Mouse (Mus musculus) thymus, postnatal 36 days (tissue): ENCODE measurements around the gene Them7.

Source experiments
- DNase-seq, 2 experiments: peaks; one replicate each; pipeline ENCODE4 v3.0.0; 2022; ENCODE audit warnings: mixed read lengths in 2 of 2

The Them7 gene

GRCm38 (mm10) chr2:105235380-105236115 is 11.4 kb downstream of the Them7 start:
- DNase-seq, result no peak

DNA sequence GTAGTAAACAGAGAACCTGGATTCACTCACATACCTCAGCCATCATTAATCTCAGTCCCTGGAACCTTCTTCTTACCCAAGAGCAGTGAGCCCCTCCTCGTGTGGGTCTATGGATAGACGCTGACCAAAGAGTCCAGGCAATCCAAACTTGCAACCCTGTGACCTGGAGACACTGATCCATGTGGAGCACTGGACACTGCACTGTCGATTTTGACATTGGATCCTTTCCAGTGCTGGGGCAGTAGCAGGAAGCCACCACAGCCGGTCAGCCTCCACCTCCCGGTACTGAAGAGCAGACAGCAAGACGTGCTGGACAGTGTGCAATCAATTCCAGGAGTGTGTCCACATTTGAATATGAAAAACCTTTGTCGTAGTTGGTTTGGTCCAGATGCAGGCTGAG is 13.3 kb downstream of the Them7 start:
- DNase-seq, result no peak

DNA sequence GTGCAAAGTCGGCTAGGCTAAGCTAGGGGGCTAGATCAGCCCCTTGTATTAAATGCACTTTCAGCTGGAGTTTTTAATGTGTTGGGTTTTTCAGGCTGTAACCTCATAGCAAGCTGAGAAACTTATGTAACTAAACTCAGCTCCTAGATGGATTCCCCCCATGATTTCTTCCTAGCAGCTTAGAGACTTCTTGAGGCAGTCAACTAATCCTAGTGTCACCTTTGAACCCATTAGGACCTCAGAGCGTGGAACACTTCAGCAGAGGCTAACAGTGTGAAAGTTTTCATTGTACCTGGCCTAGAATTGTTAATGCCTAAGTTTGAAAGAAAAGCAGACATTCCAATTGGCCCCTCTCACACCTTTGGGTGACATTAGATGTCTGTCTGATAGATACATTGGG is 13.7 kb downstream of the Them7 start:
- no peak for DNase-seq

GRCm38 (mm10) chr2:105238775-105239174 is 14.7 kb downstream of the Them7 start:
- no peak for DNase-seq

DNA sequence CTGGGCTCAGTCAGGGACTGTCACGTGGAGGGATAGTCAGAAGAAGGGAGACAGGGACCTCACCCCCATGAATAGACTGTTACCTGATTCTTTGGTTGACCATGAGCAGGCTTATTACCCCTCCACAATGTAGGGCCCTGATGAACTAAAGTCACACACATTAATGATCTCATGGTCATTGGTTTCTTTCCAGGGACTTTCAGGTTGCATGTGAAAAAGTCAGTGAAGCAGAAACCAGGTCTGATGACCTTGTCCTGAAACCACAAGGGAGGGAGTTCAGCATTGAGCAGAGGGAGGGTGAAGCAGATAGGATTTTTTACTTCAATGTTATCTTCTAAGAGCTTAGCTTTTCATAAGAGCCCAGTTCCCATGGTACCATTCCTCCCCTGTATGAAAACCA is 16.5 kb downstream of the Them7 start:
- DNase-seq, result no peak

GRCm38 (mm10) chr2:105242940-105243339 is 18.8 kb downstream of the Them7 start:
- no peak for DNase-seq

- no peak for DNase-seq
Observed at GRCm38 (mm10) chr2:105244733-105245132, 20.6 kb downstream of the Them7 start.

- no peak for DNase-seq
Observed at GRCm38 (mm10) chr2:105251978-105252377, 27.9 kb downstream of the Them7 start.

GRCm38 (mm10) chr2:105252824-105253223 is 28.7 kb downstream of the Them7 start:
- no peak for DNase-seq

- DNase-seq, result no peak
Observed at GRCm38 (mm10) chr2:105255457-105255856, 31.3 kb downstream of the Them7 start.

- DNase-seq, result no peak
Observed at GRCm38 (mm10) chr2:105256427-105257071, 32.4 kb downstream of the Them7 start.

DNA sequence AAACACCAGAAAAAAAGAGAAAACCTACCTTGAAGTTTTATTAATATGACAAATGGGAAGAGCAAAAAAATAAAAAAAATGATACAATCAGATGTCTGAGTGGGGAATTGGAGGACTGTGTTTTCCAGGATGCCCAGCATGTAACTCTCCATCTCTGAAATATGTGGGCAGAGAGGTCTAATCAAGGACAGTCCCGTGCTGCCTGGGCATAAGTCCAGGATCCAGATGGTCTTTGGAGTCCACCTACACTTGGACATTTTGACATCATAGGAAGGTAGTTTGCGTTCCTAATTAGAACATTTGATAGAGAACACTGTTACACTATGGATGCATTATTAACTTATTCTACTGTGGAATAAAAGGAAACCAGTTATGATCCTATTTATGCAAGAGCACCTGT is 33.3 kb downstream of the Them7 start:
- no peak for DNase-seq

GRCm38 (mm10) chr2:105261335-105261734 is 37.2 kb downstream of the Them7 start:
- DNase-seq, result no peak

- no peak for DNase-seq
Observed at GRCm38 (mm10) chr2:105263219-105263618, 39.1 kb downstream of the Them7 start.

- no peak for DNase-seq
Observed at GRCm38 (mm10) chr2:105282407-105283077, 58.4 kb downstream of the Them7 start.

DNA sequence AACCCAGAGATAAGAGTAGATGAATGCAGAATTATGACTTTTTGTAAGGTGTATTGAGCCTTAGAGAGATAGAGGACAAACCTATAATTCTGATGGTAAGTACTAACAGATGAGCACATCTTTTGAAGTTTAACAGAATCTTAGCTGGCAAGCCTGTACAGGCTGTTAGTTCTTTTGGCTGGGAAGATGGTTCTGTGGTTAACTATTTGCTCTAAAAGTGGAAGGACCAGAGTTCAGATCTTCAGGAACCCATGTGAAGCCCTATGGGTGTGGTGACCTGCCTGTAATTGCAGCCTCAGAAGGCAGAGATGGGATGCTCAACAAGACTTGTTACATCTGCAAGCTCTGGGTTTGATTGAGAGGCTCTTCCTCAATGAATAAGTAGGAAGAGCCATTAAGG is 59.7 kb downstream of the Them7 start:
- DNase-seq, result no peak

DNA sequence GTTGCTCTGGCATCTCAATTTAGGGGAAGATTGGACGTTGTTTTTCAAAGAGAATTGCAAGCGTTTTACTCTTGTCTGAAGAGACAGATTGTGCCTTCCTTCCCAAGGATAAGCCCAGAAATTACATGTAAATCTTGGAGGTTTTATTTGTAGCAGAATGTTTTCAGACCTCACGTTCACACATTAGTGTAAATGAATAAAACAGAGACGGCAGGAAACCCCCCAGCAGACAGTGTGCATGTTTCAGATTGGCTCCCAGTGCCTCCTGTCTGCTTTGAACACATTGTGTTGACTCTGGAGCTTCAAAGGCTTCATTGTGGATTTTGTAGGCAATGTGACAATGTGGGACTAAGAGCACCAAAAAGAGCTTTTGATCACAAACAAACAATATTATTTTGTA is 60.7 kb downstream of the Them7 start:
- no peak for DNase-seq

- DNase-seq, result no peak
Observed at GRCm38 (mm10) chr2:105295823-105296222, 71.7 kb downstream of the Them7 start.

DNA sequence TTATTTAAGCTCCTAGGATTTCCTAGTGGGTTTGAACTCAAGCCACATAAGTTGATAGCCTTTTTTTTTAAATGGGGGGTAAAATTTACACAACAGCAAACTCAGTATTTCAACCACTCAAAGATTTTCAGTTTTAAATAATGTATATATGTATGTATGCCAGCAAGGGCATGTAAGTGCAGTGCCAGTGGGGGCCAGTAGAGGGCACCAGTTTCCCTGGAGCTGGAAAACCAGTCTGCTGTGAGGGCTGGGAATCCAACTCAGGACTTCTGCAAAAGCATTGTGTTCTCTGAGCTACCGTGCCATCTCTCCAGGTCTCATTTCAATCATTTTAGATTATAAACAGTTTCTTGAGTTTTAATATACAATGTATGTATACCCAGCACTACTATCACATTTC is 74.8 kb downstream of the Them7 start:
- DNase-seq, result peak in 1 of 2 experiments; percentile 7

- no peak for DNase-seq
Observed at GRCm38 (mm10) chr2:105301082-105301481, 77.0 kb downstream of the Them7 start.

DNA sequence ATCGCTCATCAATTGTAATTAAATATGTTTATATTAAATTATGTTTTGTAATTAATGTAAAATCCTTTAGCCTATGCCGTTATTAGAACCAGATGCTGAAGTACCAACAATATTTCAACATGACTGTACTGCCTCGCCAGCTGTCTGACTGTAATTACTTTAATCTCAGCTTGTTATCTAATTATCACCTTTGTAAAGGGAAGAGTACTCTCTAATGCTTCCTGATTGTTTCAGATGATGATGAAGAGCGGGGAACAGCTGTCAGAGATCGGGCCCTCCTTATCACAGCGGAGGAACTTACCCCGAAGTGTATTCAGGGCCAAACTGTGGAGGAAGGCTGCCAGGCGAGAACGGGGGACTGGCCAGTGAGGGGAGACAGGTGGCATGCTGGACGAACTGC is 77.4 kb downstream of the Them7 start:
- DNase-seq, result no peak

- no peak for DNase-seq
Observed at GRCm38 (mm10) chr2:105303962-105304514, 79.9 kb downstream of the Them7 start.

DNA sequence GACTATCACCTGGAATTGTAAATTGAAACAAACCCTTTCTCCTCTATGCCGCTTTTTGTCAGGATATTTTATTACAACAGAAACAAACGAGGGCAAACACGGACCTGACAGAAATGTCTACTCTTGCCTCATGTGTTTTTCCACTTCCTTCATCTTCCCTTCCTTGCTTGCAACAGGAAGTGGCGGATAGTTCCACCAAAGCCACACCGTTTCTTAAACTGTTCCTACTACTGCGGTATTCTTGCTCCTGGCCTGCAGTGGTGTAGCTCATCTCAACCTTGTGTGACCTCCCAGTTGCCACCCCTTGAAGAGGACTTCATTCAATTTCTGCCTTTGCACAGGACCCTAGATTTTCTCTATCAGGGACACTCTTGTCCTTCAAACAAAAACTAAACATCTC is 81.8 kb downstream of the Them7 start:
- no peak for DNase-seq

DNA sequence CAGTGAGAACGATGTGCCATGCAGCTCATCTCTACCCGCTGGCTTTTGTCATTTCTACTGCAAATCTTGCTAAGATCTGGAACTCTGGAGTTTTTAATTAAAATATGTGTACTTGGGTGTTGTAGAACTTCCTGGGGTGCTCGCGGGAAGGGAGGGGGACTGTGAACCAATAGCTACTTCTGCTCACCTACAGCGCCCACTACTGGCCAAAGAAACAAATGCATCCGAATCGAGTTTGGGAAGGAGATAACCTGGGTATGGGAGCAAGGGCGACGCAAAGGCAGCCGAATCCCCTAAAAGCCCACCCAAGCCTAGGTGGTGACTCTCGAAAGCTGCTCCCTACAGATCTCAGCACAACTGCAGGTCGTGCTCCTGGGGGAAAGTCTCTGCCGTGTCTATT is 87.3 kb downstream of the Them7 start:
- DNase-seq, result no peak
